Mouse (Mus musculus): ENCODE data around the gene Gucy2g. TPM values are rescaled to one million over a fixed set of nuclear protein-coding genes. Genes with fewer than 3 reads are reported as not detected.

Gene Gucy2g
- polyA plus RNA-seq, 1 experiment from 2014 or later, result 0.04 TPM

Small RNA genes lying within 50 kb of the gene (microRNA-seq; reads per million reads assigned to microRNA genes)
- gene Mir6715, result not detected

Other genes starting within 250 kb of the Gucy2g start
- 21.5 and 25.5 TPM in 2 replicates for gene Gpam, start 114.0 kb downstream of the Gucy2g start, polyA plus RNA-seq (2015; fragmentation: Nextera tagmentation; extraction: Ambion mirVana)
- gene Tectb, start 60.5 kb downstream of the Gucy2g start, polyA plus RNA-seq (2015; fragmentation: Nextera tagmentation; extraction: Ambion mirVana), result 0.18 TPM in 1 of 2 replicates, not detected in the other
- 589 and 886 TPM in 2 replicates for gene Acsl5, start 10.7 kb upstream of the Gucy2g start, polyA plus RNA-seq (2015; fragmentation: Nextera tagmentation; extraction: Ambion mirVana)
- 92.7 and 101 TPM in 2 replicates for gene Zdhhc6, start 74.8 kb upstream of the Gucy2g start, polyA plus RNA-seq (2015; fragmentation: Nextera tagmentation; extraction: Ambion mirVana)
- 24.4 and 27.4 TPM in 2 replicates for gene Vti1a, start 75.1 kb upstream of the Gucy2g start, polyA plus RNA-seq (2015; fragmentation: Nextera tagmentation; extraction: Ambion mirVana)